Mouse (Mus musculus) MEL (cell line): ENCODE measurements around the gene Xndc1. TPM values are rescaled to one million over a fixed set of nuclear protein-coding genes. Genes with fewer than 3 reads are reported as not detected.

Experiments used
- DNase-seq: peaks from one replicate; pipeline ENCODE4 v3.0.0; 2011; ENCODE audit warnings: low read depth, low spot score
- H3K27ac ChIP-seq: 2 replicates; pipeline ENCODE4 v1.5.1; 2012; ENCODE audit warnings: low read depth, mild to moderate bottlenecking, control low read depth, low read length, moderate library complexity; ENCODE audit not compliant: control insufficient read depth
- H3K27me3 ChIP-seq, 2 experiments: fragments of 150-350 bp in 1 of 2; sonication (generic) in 1 of 2; 2 replicates each; pipeline ENCODE4 v1.6.1; 2012; ENCODE audit warnings: low read length in 2 of 2, mild to moderate bottlenecking in 2 of 2, improper control_type of control experiment in 1 of 2, moderate library complexity in 1 of 2; ENCODE audit not compliant: insufficient read depth in 2 of 2, control insufficient read depth in 1 of 2
- H3K36me3 ChIP-seq, 2 experiments: 2 replicates each; pipeline ENCODE4 v1.6.1; 2012 to 2014; ENCODE audit warnings: low read length in 2 of 2, improper control_type of control experiment in 1 of 2, inconsistent platforms in 1 of 2, mild to moderate bottlenecking in 1 of 2; ENCODE audit not compliant: insufficient read depth in 2 of 2, control insufficient read depth in 1 of 2
- H3K4me1 ChIP-seq, 2 experiments: fragments of 150-350 bp in 1 of 2; sonication (generic) in 1 of 2; 2 replicates each; pipeline ENCODE4 v1.6.1; 2012; ENCODE audit warnings: low read length in 2 of 2, improper control_type of control experiment in 1 of 2, mild to moderate bottlenecking in 1 of 2; ENCODE audit not compliant: insufficient read depth in 2 of 2, control insufficient read depth in 1 of 2
- H3K4me3 ChIP-seq, 2 experiments: fragments of 150-350 bp in 1 of 2; sonication (generic) in 1 of 2; 2 replicates each; pipeline ENCODE4 v1.5.1; 2012; ENCODE audit warnings: low read depth in 2 of 2, low read length in 2 of 2, mild to moderate bottlenecking in 2 of 2, moderate library complexity in 2 of 2, control low read depth in 1 of 2, improper control_type of control experiment in 1 of 2; ENCODE audit not compliant: control insufficient read depth in 1 of 2, insufficient read depth in 1 of 2
- H3K79me2 ChIP-seq: 2 replicates; pipeline ENCODE4 v1.6.1; 2012; ENCODE audit warnings: mild to moderate bottlenecking, low read length, moderate library complexity; ENCODE audit not compliant: control insufficient read depth, poor library complexity, insufficient read depth
- H3K9ac ChIP-seq: 2 replicates; pipeline ENCODE4 v1.6.1; 2012; ENCODE audit warnings: low read depth, mild to moderate bottlenecking, control low read depth, low read length, moderate library complexity; ENCODE audit not compliant: control insufficient read depth, poor library complexity, severe bottlenecking
- H3K9me3 ChIP-seq: fragments of 150-350 bp; sonication (generic); replicated peaks from 2 replicates; pipeline ENCODE4 v1.6.1; 2012; ENCODE audit warnings: mild to moderate bottlenecking, low read length, improper control_type of control experiment, moderate library complexity; ENCODE audit not compliant: insufficient read depth
- BHLHE40 ChIP-seq: IDR thresholded peaks from 2 replicates; pipeline ENCODE4 v1.6.1; 2012; ENCODE audit warnings: low read depth, mild to moderate bottlenecking, inconsistent platforms, low read length, improper control_type of control experiment, borderline replicate concordance
- CHD1 ChIP-seq: IDR thresholded peaks from 2 replicates; pipeline ENCODE4 v1.6.1; 2012; ENCODE audit warnings: low read depth, mild to moderate bottlenecking, inconsistent platforms, low read length, improper control_type of control experiment
- CTCF ChIP-seq, 3 experiments: IDR thresholded peaks in 2 of 3; conservative IDR thresholded peaks in 1 of 3; 2 replicates each; pipeline ENCODE4 v1.5.1; 2011 to 2012; ENCODE audit warnings: low read length in 3 of 3, low read depth in 2 of 3, mild to moderate bottlenecking in 2 of 3, improper control_type of control experiment in 1 of 3, inconsistent platforms in 1 of 3, mixed read lengths in 1 of 3, moderate library complexity in 1 of 3; ENCODE audit not compliant: control insufficient read depth in 1 of 3, insufficient read depth in 1 of 3, poor library complexity in 1 of 3, severe bottlenecking in 1 of 3
- E2F4 ChIP-seq: IDR thresholded peaks from 2 replicates; pipeline ENCODE4 v1.6.1; 2011; ENCODE audit warnings: low read depth, low read length, improper control_type of control experiment, borderline replicate concordance
- ELF1 ChIP-seq: IDR thresholded peaks from 2 replicates; pipeline ENCODE4 v1.6.1; 2014; ENCODE audit warnings: low read depth, mild to moderate bottlenecking, inconsistent platforms, low read length, improper control_type of control experiment, moderate library complexity
- EP300 ChIP-seq, 2 experiments: IDR thresholded peaks; 2 replicates each; pipeline ENCODE4 v1.6.1; 2011; ENCODE audit warnings: improper control_type of control experiment in 2 of 2, low read length in 2 of 2, low read depth in 1 of 2, mild to moderate bottlenecking in 1 of 2
- GABPA ChIP-seq: IDR thresholded peaks from 2 replicates; pipeline ENCODE4 v1.6.1; 2012; ENCODE audit warnings: low read depth, mild to moderate bottlenecking, inconsistent platforms, low read length, improper control_type of control experiment, moderate library complexity
- GATA1 ChIP-seq: IDR thresholded peaks from 2 replicates; pipeline ENCODE4 v1.6.1; 2011; ENCODE audit warnings: low read depth, low read length, improper control_type of control experiment
- HCFC1 ChIP-seq: IDR thresholded peaks from 2 replicates; pipeline ENCODE4 v1.6.1; 2012; ENCODE audit warnings: low read depth, mild to moderate bottlenecking, inconsistent platforms, low read length, improper control_type of control experiment, moderate library complexity
- MAX ChIP-seq: IDR thresholded peaks from 2 replicates; pipeline ENCODE4 v1.6.1; 2011; ENCODE audit warnings: low read length, improper control_type of control experiment
- MEF2A ChIP-seq: IDR thresholded peaks from 2 replicates; pipeline ENCODE4 v1.6.1; 2014; ENCODE audit warnings: low read depth, mild to moderate bottlenecking, inconsistent platforms, low read length, improper control_type of control experiment; ENCODE audit not compliant: poor library complexity, insufficient replicate concordance, severe bottlenecking; ENCODE audit errors: extremely low read depth
- MXI1 ChIP-seq: IDR thresholded peaks from 2 replicates; pipeline ENCODE4 v1.6.1; 2011; ENCODE audit warnings: mild to moderate bottlenecking, low read depth, low read length, improper control_type of control experiment
- MYC ChIP-seq: IDR thresholded peaks from 2 replicates; pipeline ENCODE4 v1.6.1; 2011; ENCODE audit warnings: low read depth, mild to moderate bottlenecking, low read length, improper control_type of control experiment, moderate library complexity
- NRF1 ChIP-seq: IDR thresholded peaks from 2 replicates; pipeline ENCODE4 v1.6.1; 2014; ENCODE audit warnings: low read depth, mild to moderate bottlenecking, inconsistent platforms, low read length, improper control_type of control experiment, moderate library complexity; ENCODE audit not compliant: poor library complexity, insufficient read depth, severe bottlenecking
- RAD21 ChIP-seq: IDR thresholded peaks from 2 replicates; pipeline ENCODE4 v1.6.1; 2011; ENCODE audit warnings: mild to moderate bottlenecking, low read depth, low read length, improper control_type of control experiment
- RCOR1 ChIP-seq: IDR thresholded peaks from 2 replicates; pipeline ENCODE4 v1.6.1; 2012; ENCODE audit warnings: low read depth, mild to moderate bottlenecking, inconsistent platforms, low read length, improper control_type of control experiment
- SIN3A ChIP-seq: IDR thresholded peaks from 2 replicates; pipeline ENCODE4 v1.6.1; 2012; ENCODE audit warnings: low read length, improper control_type of control experiment, inconsistent platforms
- SMC3 ChIP-seq: IDR thresholded peaks from 2 replicates; pipeline ENCODE4 v1.6.1; 2011; ENCODE audit warnings: low read depth, low read length, improper control_type of control experiment
- TBP ChIP-seq: IDR thresholded peaks from 2 replicates; pipeline ENCODE4 v1.8.0; 2011; ENCODE audit warnings: low read depth, low read length, improper control_type of control experiment
- TCF12 ChIP-seq: IDR thresholded peaks from 2 replicates; pipeline ENCODE4 v1.6.1; 2014; ENCODE audit warnings: low read depth, mild to moderate bottlenecking, inconsistent platforms, low read length, improper control_type of control experiment, moderate library complexity
- UBTF ChIP-seq: IDR thresholded peaks from 2 replicates; pipeline ENCODE4 v1.6.1; 2012; ENCODE audit warnings: low read depth, mild to moderate bottlenecking, inconsistent platforms, low read length, improper control_type of control experiment, moderate library complexity, borderline replicate concordance; ENCODE audit not compliant: insufficient read depth
- USF1 ChIP-seq: IDR thresholded peaks from 2 replicates; pipeline ENCODE4 v1.6.1; 2014; ENCODE audit warnings: low read depth, mild to moderate bottlenecking, inconsistent platforms, low read length, improper control_type of control experiment, moderate library complexity
- USF2 ChIP-seq, 2 experiments: IDR thresholded peaks; 2 replicates each; pipeline ENCODE4 v1.6.1; 2011 to 2012; ENCODE audit warnings: improper control_type of control experiment in 2 of 2, low read length in 2 of 2, borderline replicate concordance in 1 of 2, inconsistent platforms in 1 of 2, low read depth in 1 of 2, mild to moderate bottlenecking in 1 of 2; ENCODE audit not compliant: insufficient read depth in 1 of 2
- ZC3H11A ChIP-seq: IDR thresholded peaks from 2 replicates; pipeline ENCODE4 v1.6.1; 2012; ENCODE audit warnings: low read depth, mild to moderate bottlenecking, inconsistent platforms, low read length, improper control_type of control experiment
- ZNF384 ChIP-seq: IDR thresholded peaks from 2 replicates; pipeline ENCODE4 v1.6.1; 2012; ENCODE audit warnings: low read depth, mild to moderate bottlenecking, inconsistent platforms, low read length, improper control_type of control experiment
- polyA plus RNA-seq, 2 experiments: library from polyadenylated mRNA; stranded (reverse) in 1 of 2; unstranded in 1 of 2; fragments of >175 nt in 1 of 2; fragments of >200 nt in 1 of 2; gene quantifications; 2 replicates each; pipeline versions ENCODE4 v1.2.1 to v1.2.4; 2012; ENCODE audit warnings: low replicate concordance in 2 of 2, low read depth in 1 of 2; ENCODE audit not compliant: insufficient read length in 2 of 2, insufficient read depth in 1 of 2, missing spikeins in 1 of 2
- total RNA-seq: library from RNA; depleted of rRNA; stranded (reverse); fragments of 300-350 nt; gene quantifications from 2 replicates; pipeline ENCODE4 v1.2.3, GENCODE M21; 2012

Xndc1 gene
- total and polyA plus RNA-seq, 3 experiments, result 16.6 to 30.0 TPM; not detected in 1

DNA sequence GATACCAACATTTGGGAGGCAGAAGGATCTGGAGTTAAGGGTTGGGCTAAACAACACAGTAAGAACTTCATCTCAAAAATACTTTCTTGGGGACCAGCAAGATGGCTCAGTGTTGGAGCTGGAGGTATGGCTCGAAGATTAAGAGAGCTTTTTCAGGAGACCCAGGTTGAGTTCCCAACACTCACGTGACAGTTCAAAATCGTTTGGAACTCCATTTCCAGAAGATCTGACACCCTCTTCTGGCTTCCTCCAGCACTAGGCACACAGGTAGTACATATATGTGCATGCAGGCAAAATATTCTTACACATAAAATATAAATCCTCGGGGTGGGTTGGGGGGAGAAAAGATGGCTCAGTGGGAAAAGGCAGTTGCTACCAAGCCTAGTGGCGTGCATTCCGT is 1.1 kb downstream of the Xndc1 start:
- Histone ChIP-seq H3K9ac (peak overlapping the region; percentile 69), H3K4me1 (peaks cover 11% of the 10 kb centered on the region in 2 experiments), H3K36me3 (peaks cover 2 to 28% of the 10 kb centered on the region in 2 experiments; a peak in 2 of 4 replicates), H3K9me3 (no peaks in the 10 kb centered on the region), H3K27ac (peak overlapping the region; percentile 61), H3K79me2 (peaks cover 30% of the 10 kb centered on the region), H3K27me3 (no peaks in the 10 kb centered on the region), H3K4me3 (peak overlapping the region; percentile 70 to 74)
- DNase-seq, result peak; percentile 40
- TF ChIP-seq ELF1 (no peak), CHD1 (0 out of 2 replicates have a peak, but pooled peaks have one; percentile 39), SMC3 (no peak), RCOR1 (no peak), USF1 (peak; percentile 29; the same call in 1 of the 2 replicates), HCFC1 (no peak), EP300 (IDR thresholded peaks at IDR 0.05; ENCODE audit: low read depth in 1 of 2, low read length in 2 of 2) (no peak), E2F4 (no peak), UBTF (no peak), RAD21 (no peak), GATA1 (no peak), USF2 (IDR thresholded peaks at IDR 0.05; ENCODE audit: borderline replicate concordance in 1 of 2, insufficient read depth in 1 of 2, low read depth in 1 of 2, low read length in 2 of 2) (no peak), MAX (no peak; the same call in 1 of the 2 replicates), BHLHE40 (no peak), GABPA (no peak), MEF2A (no peak), MYC (no peak)

DNA sequence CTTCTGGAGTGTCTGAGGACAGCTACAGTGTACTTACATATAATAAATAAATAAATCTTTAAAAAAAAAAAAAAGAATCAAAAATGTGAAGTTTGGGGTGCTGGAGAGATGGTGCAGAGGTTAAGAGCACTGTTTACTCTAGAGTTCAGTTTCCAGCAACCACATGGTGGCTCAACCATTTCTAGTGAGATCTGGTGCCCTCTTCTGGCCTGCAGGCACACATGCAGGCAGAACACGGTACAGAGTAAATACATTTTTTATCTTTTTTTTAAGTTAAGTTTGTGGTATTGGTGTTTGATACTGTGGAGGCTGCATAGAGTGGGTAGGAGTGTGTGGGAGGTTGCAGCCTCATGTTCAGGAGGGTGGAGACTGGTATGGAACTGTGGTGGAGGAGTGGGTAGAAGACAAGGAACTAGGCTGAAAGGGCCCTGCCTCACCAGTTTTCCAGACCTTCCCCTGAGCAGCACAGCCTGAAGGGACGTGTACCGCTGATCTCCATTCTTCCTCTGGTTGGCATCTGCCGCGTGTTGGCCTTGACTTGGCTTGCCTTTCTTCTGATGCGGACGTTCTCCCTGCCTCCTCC is 11.5 kb downstream of the Xndc1 start:
- peak; percentile 78 for DNase-seq
- Histone ChIP-seq H3K27ac (no peak overlapping the region), H3K36me3 (peaks cover 0 to 2% of the 10 kb centered on the region in 2 experiments; a peak in 2 of 4 replicates)

More for the DNA sequence above, 11.5 kb downstream of the Xndc1 start:
- Histone ChIP-seq H3K9ac (no peak overlapping the region), H3K4me1 (no peaks in the 10 kb centered on the region), H3K27me3 (no peaks in the 10 kb centered on the region), H3K79me2 (no peaks in the 10 kb centered on the region), H3K4me3 (no peak overlapping the region), H3K9me3 (no peaks in the 10 kb centered on the region)
- TF ChIP-seq TBP (0 out of 2 replicates have a peak, but pooled peaks have one; percentile 32), NRF1 (no peak), MXI1 (peak; percentile 65; the same call in 1 of the 2 replicates), MEF2A (no peak), RAD21 (peak; percentile 72), ZC3H11A (peak; percentile 60), ZNF384 (peak; percentile 58; the same call in 1 of the 2 replicates), CTCF (IDR thresholded peaks at IDR 0.05 in 2 of 3, conservative IDR thresholded peaks at IDR 0.05 in 1 of 3; ENCODE audit: control insufficient read depth in 1 of 3, insufficient read depth in 1 of 3, low read depth in 2 of 3, low read length in 3 of 3, poor library complexity in 1 of 3, severe bottlenecking in 1 of 3) (peak; percentile 53 to 83 (median 73)), SMC3 (peak; percentile 71), MAX (peak; percentile 72), TCF12 (no peak), MYC (peak; percentile 96), SIN3A (peak; percentile 47; the same call in 1 of the 2 replicates)
